Mouse (Mus musculus): ENCODE data around the gene Rassf7.

The Rassf7 gene

GRCm38 (mm10) chr7:141195754-141196153 is 19.9 kb upstream of the Rassf7 start:
- DNase-seq (ENCODE audit: extremely low read depth, low read depth, low spot score): no peak

- DNase-seq (ENCODE audit: extremely low read depth, low read depth, low spot score): no peak
These were observed 18.9 kb upstream of the Rassf7 start for GRCm38 (mm10) chr7:141196619-141197282.

GRCm38 (mm10) chr7:141198121-141198520 is 17.5 kb upstream of the Rassf7 start:
- DNase-seq (ENCODE audit: extremely low read depth, low read depth, low spot score): no peak

DNA sequence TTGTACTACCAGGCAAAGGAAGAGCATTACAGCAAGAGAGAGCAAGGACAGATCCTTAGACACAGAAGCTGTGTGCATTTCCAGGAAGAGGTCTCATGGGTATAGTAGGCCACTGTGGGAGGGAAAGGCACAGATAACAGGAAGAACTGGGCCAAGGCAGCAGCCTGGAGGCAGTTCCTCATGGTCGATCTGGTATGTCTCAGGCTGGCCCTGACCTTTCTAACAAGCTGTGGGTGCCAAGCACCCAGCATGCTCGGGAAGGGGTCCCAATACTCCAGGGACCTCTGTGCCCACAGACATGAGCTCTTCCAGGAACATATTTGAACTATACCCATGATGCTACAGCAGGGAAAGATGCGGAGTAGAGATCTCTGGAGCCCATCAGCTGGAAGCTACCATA is 11.1 kb upstream of the Rassf7 start:
- no peak for DNase-seq (ENCODE audit: extremely low read depth, low read depth, low spot score)

DNA sequence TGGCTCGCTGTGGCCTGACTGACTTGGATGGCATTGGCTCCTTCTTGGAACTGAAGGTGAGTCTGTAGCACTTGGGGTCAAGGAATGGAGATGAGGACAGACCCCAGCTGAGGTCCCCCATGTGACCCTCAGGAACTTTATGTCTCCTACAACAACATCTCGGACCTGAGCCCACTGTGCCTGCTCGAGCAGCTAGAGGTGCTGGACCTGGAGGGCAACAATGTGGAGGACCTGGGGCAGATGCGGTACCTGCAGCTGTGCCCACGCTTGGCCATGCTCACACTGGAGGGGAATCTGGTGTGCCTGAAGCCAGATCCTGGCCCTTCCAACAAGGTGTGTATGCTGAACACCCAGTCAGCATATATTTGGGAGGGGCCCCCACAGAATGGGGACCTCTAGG is 10.2 kb upstream of the Rassf7 start:
- DNase-seq (ENCODE audit: extremely low read depth, low read depth, low spot score): no peak

DNA sequence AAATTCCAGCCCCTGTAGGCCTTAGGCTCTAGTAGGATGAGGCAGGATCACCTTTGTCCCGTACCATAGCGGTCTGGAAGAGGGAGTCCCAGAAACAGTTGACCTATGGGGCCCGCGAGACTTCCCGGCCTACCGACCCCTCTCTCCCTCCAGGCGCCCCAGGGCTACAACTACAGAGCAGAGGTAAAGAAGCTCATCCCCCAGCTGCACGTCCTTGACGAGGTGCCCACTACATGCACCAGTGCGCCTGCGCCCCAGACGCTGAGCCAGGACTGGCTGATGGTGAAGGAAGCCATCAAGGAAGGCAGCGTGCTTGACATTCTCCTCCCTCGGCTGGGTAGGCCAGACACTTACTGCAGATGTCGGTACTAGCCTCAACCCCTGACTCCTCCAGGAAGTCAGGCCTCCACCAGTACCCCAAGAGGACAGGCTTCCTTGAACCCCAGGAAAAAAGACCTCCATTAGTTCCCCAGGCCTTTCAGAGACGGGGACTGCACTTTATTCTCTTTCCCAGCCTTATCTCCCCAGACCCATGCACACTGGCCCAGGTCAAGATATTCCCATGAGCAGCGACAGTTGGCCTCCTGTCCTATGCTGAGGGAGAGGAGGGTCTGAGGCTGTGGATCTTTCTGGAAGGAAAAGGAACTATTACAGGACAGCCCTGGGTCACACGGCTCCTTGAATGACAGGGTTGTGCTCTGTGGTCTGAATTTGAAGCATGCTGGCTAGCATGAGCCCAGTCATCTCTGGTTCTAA is 9.3 kb upstream of the Rassf7 start:
- no peak for DNase-seq (ENCODE audit: extremely low read depth, low read depth, low spot score)

GRCm38 (mm10) chr7:141209526-141209925 is 6.1 kb upstream of the Rassf7 start:
- DNase-seq (ENCODE audit: extremely low read depth, low read depth, low spot score): no peak

- DNase-seq (ENCODE audit: extremely low read depth, low read depth, low spot score): no peak
These were observed 5.5 kb upstream of the Rassf7 start for GRCm38 (mm10) chr7:141210137-141210536.

- no peak for DNase-seq (ENCODE audit: extremely low read depth, low read depth, low spot score)
These were observed 5.0 kb upstream of the Rassf7 start for GRCm38 (mm10) chr7:141210606-141211131.

- DNase-seq (ENCODE audit: extremely low read depth, low read depth, low spot score): no peak
These were observed 2.5 kb upstream of the Rassf7 start for GRCm38 (mm10) chr7:141213133-141213532.

GRCm38 (mm10) chr7:141213605-141214235 is 1.9 kb upstream of the Rassf7 start, which contains the start of gene Lmntd2:
Gene Lmntd2 (minus strand): TSS chr7:141214080.
- DNase-seq (ENCODE audit: extremely low read depth, low read depth, low spot score): no peak

GRCm38 (mm10) chr7:141214310-141214709 is 1.4 kb upstream of the Rassf7 start:
- DNase-seq (ENCODE audit: extremely low read depth, low read depth, low spot score): no peak

DNA sequence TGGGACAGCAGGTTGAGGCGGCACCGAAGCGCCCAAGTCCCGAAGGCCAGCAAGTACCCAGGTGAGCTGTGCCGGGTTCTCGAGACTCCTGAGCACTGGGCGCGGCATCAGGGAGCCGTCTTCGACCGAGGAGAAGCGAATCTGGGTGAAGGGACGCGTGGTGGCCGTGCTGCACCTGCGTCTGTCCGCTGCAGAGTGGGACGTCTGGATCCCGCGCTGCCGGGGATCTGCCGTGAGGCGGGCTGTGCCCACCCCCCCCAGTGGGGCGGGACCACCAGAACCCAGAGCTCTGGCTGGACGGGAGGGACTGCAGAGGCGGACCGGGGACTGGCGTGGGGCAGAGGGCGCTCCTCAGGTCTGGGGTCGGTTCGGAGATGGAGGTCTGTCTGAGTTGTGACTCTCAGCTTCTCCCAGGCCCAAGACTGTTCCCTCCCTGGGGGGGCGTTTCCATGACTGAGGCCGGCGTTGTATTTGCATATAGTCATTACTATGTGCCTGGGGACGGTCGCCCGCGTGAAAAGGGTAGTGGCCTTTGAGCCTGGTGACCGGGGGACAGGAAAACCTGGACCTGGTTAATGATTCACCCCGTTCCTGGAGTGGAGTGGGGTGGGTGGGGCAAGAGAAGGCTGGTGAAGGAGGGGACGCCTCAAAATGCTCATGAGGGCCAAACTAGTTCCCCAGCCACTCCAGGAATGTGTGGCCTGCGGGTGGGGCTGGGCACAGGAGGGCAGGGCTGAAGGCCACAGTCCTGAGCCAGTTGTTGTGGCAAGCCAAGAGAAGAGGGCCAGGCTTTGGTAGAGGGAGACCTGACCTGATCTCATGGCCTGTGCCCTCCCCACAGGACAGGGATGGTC is 447 bp downstream of the Rassf7 start:
- no peak for DNase-seq (ENCODE audit: extremely low read depth, low read depth, low spot score)

DNA sequence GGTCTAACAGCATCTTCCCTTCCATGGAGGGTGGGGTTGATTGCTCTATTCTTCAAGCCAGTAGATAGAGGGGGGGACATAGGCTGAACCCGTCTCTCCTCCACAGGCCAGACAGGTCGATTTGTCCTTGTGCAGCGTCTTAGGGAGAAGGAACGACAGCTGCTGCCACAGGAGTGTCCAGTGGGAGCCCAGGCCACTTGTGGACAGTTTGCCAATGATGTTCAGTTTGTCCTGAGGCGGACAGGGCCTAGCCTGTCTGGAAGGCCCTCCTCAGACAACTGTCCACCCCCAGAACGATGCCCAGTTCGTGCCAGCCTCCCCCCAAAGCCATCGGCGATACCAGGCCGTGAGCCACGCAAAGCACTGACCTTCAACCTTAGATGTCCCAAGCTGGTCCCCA is 1.2 kb downstream of the Rassf7 start:
- no peak for DNase-seq (ENCODE audit: extremely low read depth, low read depth, low spot score)

DNA sequence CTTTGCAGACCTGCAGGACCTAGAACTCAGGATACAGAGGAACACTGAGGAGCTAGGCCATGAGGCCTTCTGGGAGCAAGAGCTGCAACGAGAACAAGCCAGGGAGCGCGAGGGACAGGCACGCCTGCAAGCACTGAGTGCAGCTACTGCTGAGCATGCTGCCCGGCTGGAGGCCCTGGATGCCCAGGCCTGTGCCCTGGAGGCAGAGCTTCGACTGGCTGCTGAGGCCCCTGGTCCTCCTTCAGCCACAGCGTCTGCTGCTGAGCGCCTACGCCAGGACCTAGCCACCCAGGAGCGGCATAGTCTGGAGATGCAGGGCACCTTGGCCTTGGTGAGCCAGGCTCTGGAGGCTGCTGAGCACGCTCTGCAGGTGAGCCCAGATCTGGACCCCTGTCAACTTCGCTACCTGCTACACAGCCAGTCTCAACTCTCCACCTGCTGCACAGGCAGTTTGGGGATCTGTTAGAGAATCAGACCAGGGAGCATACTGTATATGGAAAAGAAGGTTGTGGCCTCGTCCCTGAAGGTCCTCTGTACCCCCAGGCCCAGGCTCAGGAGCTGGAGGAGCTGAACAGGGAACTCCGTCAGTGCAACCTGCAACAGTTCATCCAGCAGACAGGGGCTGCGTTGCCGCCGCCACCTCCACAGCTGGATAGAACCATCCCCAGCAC is 1.8 kb downstream of the Rassf7 start:
- no peak for DNase-seq (ENCODE audit: extremely low read depth, low read depth, low spot score)

- DNase-seq (ENCODE audit: extremely low read depth, low read depth, low spot score): no peak
These were observed 2.5 kb downstream of the Rassf7 start for GRCm38 (mm10) chr7:141218141-141218540.

DNA sequence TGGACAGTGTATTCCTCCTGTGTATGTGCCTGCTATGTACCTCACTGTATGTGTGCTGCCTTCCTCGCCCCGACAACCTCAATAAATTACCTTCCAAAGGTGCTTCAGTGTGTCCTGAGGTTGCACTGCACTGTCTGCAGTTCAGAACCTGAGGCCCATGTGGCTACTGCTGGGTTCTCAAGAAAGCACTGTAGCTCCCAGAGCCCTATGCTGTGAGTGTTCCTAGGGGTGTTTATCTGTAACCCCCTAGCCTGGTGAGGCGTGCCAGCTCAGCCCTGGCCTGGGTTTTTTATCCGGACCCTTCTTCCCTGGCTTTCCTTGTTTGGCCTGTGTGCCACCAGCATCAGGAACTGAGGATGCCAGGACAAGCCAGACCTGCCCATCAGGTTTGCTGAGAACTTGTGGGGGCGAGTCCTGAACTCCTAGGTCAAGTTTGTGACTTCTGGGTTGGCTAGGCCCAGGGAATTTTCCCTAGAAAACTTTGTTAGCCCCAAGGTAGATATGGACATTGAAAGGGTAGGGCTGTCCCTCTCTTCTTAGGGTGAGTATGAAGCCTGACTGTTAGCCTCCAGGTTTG is 3.0 kb downstream of the Rassf7 start:
- peak; percentile 78 for DNase-seq (ENCODE audit: extremely low read depth, low read depth, low spot score)

- DNase-seq (ENCODE audit: extremely low read depth, low read depth, low spot score): no peak
These were observed 4.0 kb downstream of the Rassf7 start for GRCm38 (mm10) chr7:141219558-141220099.

- no peak for DNase-seq (ENCODE audit: extremely low read depth, low read depth, low spot score)
These were observed 4.7 kb downstream of the Rassf7 start for GRCm38 (mm10) chr7:141220377-141220776.

Data from fat pad, adult 2 months (tissue).